Mouse (Mus musculus) liver, embryonic 12.5 days (tissue): ENCODE results near the gene Myh14. TPM values are rescaled to one million over a fixed set of nuclear protein-coding genes. Genes with fewer than 3 reads are reported as not detected.

Experiments used
- ATAC-seq: fragments of 200-750 bp; cut with Nextera tagmentation; 2 replicates; pipeline ENCODE4 v1.8.0; 2017; ENCODE audit warnings: moderate number of reproducible peaks, mild to moderate bottlenecking, moderate library complexity
- H3K27ac ChIP-seq: fragments of 300-500 bp; sonication (generic); 2 replicates; pipeline ENCODE4 v1.5.1; 2016; ENCODE audit warnings: mild to moderate bottlenecking
- H3K27me3 ChIP-seq: fragments of 300-500 bp; sonication (generic); replicated peaks from 2 replicates; pipeline ENCODE4 v1.6.1; 2016; ENCODE audit warnings: mild to moderate bottlenecking, moderate library complexity
- H3K36me3 ChIP-seq: fragments of 300-500 bp; sonication (generic); 2 replicates; pipeline ENCODE4 v1.6.1; 2016; ENCODE audit warnings: mild to moderate bottlenecking, moderate library complexity
- H3K4me1 ChIP-seq: fragments of 300-500 bp; sonication (generic); 2 replicates; pipeline ENCODE4 v1.6.1; 2016
- H3K4me2 ChIP-seq: fragments of 300-500 bp; sonication (generic); 2 replicates; pipeline ENCODE4 v1.6.1; 2016; ENCODE audit warnings: mild to moderate bottlenecking, moderate library complexity
- H3K4me3 ChIP-seq: fragments of 300-500 bp; sonication (generic); 2 replicates; pipeline ENCODE4 v1.5.1; 2016; ENCODE audit warnings: mild to moderate bottlenecking, moderate library complexity
- H3K9ac ChIP-seq: fragments of 300-500 bp; sonication (generic); 2 replicates; pipeline ENCODE4 v1.6.1; 2016; ENCODE audit warnings: mild to moderate bottlenecking, moderate library complexity
- H3K9me3 ChIP-seq: fragments of 300-500 bp; sonication (generic); replicated peaks from 2 replicates; pipeline ENCODE4 v1.6.1; 2016; ENCODE audit warnings: mild to moderate bottlenecking, moderate library complexity
- WGBS: fragments of 180-500 bp; shearing (Covaris S2); methylation state at CpG from one replicate; pipeline ENCODE4 v1.1.7; 2016; ENCODE audit not compliant: insufficient replicate concordance; 5-methylcytosine and 5-hydroxymethylcytosine counted together
- polyA plus RNA-seq: library from polyadenylated mRNA; unstranded; fragments of >200 nt; fragmentation: Nextera tagmentation; extraction: Ambion mirVana; gene quantifications from 2 replicates; pipeline ENCODE4 v1.2.1, GENCODE M21; 2016

Myh14 gene
- polyA plus RNA-seq, 1 experiment from 2014 or later = 0.13 TPM

- WGBS = 77% methylated on average over 20 of the region's 20 CpGs
- ATAC-seq = no peak
- H3K4me1 ChIP-seq = peaks cover 13% of the 10 kb centered on the region
- no peak overlapping the region for H3K27ac ChIP-seq
- no peak overlapping the region for H3K9ac ChIP-seq
- H3K4me2 ChIP-seq = no peak overlapping the region
- H3K4me3 ChIP-seq = no peak overlapping the region
- no peaks in the 10 kb centered on the region for H3K36me3 ChIP-seq
- peaks cover 73% of the 10 kb centered on the region for H3K27me3 ChIP-seq
- H3K9me3 ChIP-seq = no peaks in the 10 kb centered on the region
Measured at GRCm38 (mm10) chr7:44595131-44595561, 75.5 kb downstream of the Myh14 start.

GRCm38 (mm10) chr7:44594291-44594690 lies 76.4 kb downstream of the Myh14 start:
- Histone ChIP-seq H3K4me1 (peaks cover 19% of the 10 kb centered on the region), H3K9ac (no peak overlapping the region), H3K4me3 (no peak overlapping the region), H3K4me2 (no peak overlapping the region), H3K27me3 (peaks cover 73% of the 10 kb centered on the region), H3K9me3 (no peaks in the 10 kb centered on the region), H3K36me3 (no peaks in the 10 kb centered on the region), H3K27ac (no peak overlapping the region)
- no peak for ATAC-seq
- 64% methylated on average over 6 of the region's 6 CpGs for WGBS

DNA sequence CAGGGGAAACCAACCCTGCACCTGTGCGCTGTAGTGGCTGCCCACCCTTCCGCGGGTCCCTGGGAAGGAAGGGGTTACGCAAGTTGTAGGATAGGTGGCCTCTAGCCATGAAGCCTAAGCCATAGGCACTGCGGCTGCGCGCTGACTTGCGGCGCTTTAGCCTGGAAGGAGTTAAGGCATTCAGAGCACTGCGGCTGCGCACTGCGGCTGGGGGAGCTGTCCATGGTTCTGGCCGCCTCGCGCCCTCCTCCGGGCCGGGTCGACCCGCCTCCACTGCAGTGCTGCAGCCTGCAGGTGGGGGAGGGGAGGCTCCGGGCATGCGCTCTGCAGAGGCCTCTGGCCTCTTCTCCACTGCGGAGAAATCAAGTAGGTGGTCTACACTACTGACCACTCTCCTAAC lies 76.9 kb downstream of the Myh14 start:
- Histone ChIP-seq H3K27ac (no peak overlapping the region), H3K4me2 (no peak overlapping the region), H3K9me3 (no peaks in the 10 kb centered on the region), H3K4me1 (peaks cover 23% of the 10 kb centered on the region), H3K27me3 (peaks cover 76% of the 10 kb centered on the region), H3K36me3 (no peaks in the 10 kb centered on the region), H3K9ac (no peak overlapping the region), H3K4me3 (no peak overlapping the region)
- peak; percentile 11; the same call in 1 of the 2 replicates for ATAC-seq
- 2% methylated on average over 22 of the region's 22 CpGs for WGBS

DNA sequence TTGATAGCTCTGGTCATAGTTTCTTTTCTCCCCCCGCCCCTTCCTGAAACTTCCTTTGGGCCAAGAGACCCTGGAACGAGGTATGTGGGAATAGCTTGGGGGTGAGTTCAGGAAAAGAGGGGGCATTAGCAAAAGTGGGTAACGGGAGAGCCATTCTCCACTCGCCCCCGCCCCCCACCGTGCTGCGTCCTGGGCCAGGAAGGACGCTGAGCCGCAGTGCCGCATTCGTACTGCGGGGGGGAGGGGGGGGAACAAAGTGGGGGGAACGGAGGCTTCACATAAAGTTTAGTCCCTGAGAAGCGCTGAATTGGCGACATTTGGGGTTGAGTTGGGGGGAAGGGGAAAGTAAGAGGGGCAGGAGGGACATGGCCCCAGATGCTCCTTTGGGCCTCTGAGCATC lies 77.6 kb downstream of the Myh14 start:
- peaks cover 29% of the 10 kb centered on the region for H3K4me1 ChIP-seq
- H3K4me3 ChIP-seq = no peak overlapping the region
- no peak overlapping the region for H3K9ac ChIP-seq
- peaks cover 80% of the 10 kb centered on the region for H3K27me3 ChIP-seq
- ATAC-seq = no peak
- WGBS = 6% methylated on average over 15 of the region's 15 CpGs
- no peaks in the 10 kb centered on the region for H3K36me3 ChIP-seq
- no peak overlapping the region for H3K27ac ChIP-seq
- H3K4me2 ChIP-seq = no peak overlapping the region
- H3K9me3 ChIP-seq = no peaks in the 10 kb centered on the region

GRCm38 (mm10) chr7:44591348-44592116 lies 79.1 kb downstream of the Myh14 start:
- peaks cover 29% of the 10 kb centered on the region for H3K4me1 ChIP-seq
- no peak for ATAC-seq
- WGBS = 2% methylated on average over 60 of the region's 60 CpGs
- peaks cover 95% of the 10 kb centered on the region for H3K27me3 ChIP-seq
- H3K4me3 ChIP-seq = peak overlapping the region; percentile 57
- peak overlapping the region; percentile 88 for H3K4me2 ChIP-seq
- H3K9ac ChIP-seq = no peak overlapping the region
- no peaks in the 10 kb centered on the region for H3K36me3 ChIP-seq
- H3K9me3 ChIP-seq = no peaks in the 10 kb centered on the region
- H3K27ac ChIP-seq = no peak overlapping the region

DNA sequence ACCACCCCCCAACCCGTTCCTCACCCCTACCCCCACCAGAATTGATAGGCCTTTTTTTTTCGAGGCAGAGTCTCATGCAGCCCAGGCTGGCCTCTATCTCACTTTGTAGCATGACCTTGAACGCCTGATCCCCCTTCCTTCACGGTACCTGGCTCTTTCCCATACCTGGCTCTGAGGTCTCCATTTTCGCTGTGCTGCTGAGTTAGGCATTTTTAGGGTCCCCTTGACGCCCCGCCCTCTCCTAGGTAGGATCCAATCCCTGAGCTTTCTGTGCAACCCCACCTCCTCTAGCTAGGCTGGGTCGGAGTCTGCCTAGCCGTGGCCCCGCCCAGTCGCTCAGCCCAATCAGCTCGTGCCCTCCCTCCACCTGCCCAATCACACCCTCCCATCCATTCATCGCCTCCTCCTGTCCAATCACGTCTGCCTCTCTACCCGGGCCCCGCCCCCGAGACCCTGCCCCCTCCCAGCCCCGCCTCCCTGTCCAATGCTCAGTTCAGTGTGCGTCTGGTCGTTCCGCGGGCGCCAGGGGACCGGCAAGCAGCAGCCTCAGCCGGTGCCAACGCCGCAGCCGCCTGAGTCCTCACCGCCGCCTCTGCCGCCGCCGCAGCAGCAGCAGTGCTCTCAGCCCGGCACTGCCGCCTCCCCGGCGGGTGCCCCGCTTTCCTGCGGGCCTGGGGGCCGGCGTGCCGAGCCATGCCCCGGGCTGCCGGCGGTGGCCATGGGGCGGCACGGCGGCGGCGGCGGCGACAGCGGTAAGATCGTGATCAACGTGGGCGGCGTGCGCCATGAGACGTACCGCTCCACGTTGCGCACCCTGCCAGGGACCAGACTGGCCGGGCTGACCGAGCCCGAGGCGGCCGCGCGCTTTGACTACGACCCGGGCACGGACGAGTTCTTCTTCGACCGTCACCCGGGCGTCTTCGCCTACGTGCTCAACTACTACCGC lies 80.0 kb downstream of the Myh14 start, which contains the start of gene Kcnc3:
Kcnc3 (plus strand) TSS at position 263 of the 946 bp plus-strand sequence.
- Histone ChIP-seq H3K9me3 (no peaks in the 10 kb centered on the region), H3K9ac (peak within 1 kb of the TSS; percentile 44), H3K4me2 (peak within 1 kb of the TSS; percentile 88), H3K36me3 (no peaks in the 10 kb centered on the region), H3K27ac (no peak within 1 kb of the TSS), H3K4me1 (peaks cover 29% of the 10 kb centered on the region), H3K27me3 (peaks cover 98% of the 10 kb centered on the region), H3K4me3 (peak within 1 kb of the TSS; percentile 57)
- ATAC-seq = peak; percentile 86
- 1% methylated on average over 80 of the region's 80 CpGs for WGBS

DNA sequence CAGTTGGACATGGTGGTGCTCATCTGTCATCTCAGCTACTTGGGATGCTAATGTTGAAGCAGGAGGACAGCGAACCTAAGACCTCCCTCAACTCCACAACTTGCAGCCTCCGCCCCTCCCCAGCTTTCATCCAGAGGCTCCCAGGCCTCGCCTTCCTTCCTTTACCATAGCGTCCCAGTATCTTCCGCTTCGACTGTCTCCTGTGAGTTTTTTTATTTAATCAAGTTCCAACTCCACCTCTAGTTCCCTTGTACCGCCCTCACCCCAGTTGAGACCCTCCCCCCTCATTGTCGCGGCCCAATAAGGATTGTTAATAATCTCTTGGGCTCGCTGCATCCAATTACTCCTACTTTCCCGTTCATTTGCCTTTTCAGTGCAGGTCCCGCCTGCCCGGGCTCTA lies 80.7 kb downstream of the Myh14 start:
- Histone ChIP-seq H3K4me3 (peak overlapping the region; percentile 57; the same call in 1 of the 2 replicates), H3K4me2 (peak overlapping the region; percentile 88), H3K4me1 (peaks cover 29% of the 10 kb centered on the region), H3K9ac (no peak overlapping the region; the same call in 1 of the 2 replicates), H3K27ac (no peak overlapping the region), H3K9me3 (no peaks in the 10 kb centered on the region; the same call in 1 of the 2 replicates), H3K36me3 (no peaks in the 10 kb centered on the region), H3K27me3 (peaks cover 100% of the 10 kb centered on the region)
- no peak for ATAC-seq
- WGBS = 5% methylated on average over 13 of the region's 13 CpGs

- WGBS = under 1% methylated on average over 33 of the region's 33 CpGs
- Histone ChIP-seq H3K9ac (no peak overlapping the region), H3K4me2 (peak overlapping the region; percentile 61), H3K27ac (no peak overlapping the region), H3K4me3 (peak overlapping the region; percentile 38), H3K9me3 (no peaks in the 10 kb centered on the region; the same call in 1 of the 2 replicates), H3K4me1 (peaks cover 29% of the 10 kb centered on the region), H3K27me3 (peaks cover 100% of the 10 kb centered on the region), H3K36me3 (no peaks in the 10 kb centered on the region)
- no peak for ATAC-seq
Measured at GRCm38 (mm10) chr7:44589149-44589548, 81.5 kb downstream of the Myh14 start.

DNA sequence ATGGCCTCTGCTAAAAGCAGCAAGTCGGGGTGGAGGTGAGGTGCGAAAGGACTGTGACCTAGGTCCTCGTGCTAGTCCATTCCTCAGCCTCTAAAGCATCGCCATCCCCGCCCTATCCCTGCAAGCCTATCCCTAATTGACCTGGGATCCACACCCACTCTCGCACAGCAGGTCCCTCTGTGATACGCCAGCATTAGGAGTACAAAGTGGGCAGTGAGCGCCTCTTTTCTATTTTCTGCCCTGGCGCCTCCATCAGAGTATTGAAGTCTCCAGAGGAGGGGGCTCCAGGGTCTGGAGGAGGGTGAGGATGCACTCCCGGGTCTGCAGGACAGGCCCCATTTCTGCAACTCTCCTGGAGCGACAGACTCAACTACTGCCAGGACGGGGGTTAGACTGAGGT lies 82.3 kb downstream of the Myh14 start:
- WGBS = 9% methylated on average over 12 of the region's 12 CpGs

GRCm38 (mm10) chr7:44587676-44588075 lies 83.0 kb downstream of the Myh14 start:
- no peak overlapping the region for H3K4me2 ChIP-seq
- no peaks in the 10 kb centered on the region; the same call in 1 of the 2 replicates for H3K9me3 ChIP-seq
- H3K4me1 ChIP-seq = peaks cover 29% of the 10 kb centered on the region
- ATAC-seq = no peak
- H3K27me3 ChIP-seq = peaks cover 87% of the 10 kb centered on the region
- H3K36me3 ChIP-seq = no peaks in the 10 kb centered on the region
- H3K9ac ChIP-seq = no peak overlapping the region
- no peak overlapping the region for H3K4me3 ChIP-seq
- WGBS = 28% methylated on average over 6 of the region's 6 CpGs
- no peak overlapping the region for H3K27ac ChIP-seq

More for the DNA sequence above, 82.3 kb downstream of the Myh14 start:
- Histone ChIP-seq H3K4me2 (peak overlapping the region; percentile 61), H3K27me3 (peaks cover 92% of the 10 kb centered on the region), H3K27ac (no peak overlapping the region), H3K9me3 (no peaks in the 10 kb centered on the region; the same call in 1 of the 2 replicates), H3K36me3 (no peaks in the 10 kb centered on the region), H3K4me3 (no peak overlapping the region), H3K4me1 (peaks cover 29% of the 10 kb centered on the region), H3K9ac (no peak overlapping the region)
- no peak for ATAC-seq

DNA sequence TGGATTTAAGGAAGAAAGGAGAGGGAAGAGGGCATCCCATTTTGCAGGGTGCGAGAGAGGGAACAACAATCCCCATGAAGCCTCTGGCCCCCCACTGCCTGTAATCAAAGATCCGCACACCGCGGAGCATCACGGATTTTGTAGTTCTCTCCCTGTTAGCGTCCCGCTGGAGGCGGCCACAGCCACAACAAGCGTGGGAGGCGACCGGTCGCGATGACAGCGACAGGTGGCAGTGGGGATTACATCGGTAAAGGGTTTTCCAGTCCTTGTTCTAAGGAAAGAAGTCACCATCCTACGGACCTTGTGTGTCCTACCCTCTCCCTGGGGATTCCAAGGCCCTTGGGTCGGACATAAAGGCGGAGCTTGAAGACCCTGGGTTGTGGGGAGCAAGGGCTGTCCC lies 83.7 kb downstream of the Myh14 start:
- ATAC-seq = no peak
- H3K4me1 ChIP-seq = peaks cover 33% of the 10 kb centered on the region
- H3K4me2 ChIP-seq = peak overlapping the region; percentile 41
- H3K4me3 ChIP-seq = 0 out of 2 replicates have a peak overlapping the region, but pooled peaks have one; percentile 0
- no peaks in the 10 kb centered on the region; the same call in 1 of the 2 replicates for H3K9me3 ChIP-seq
- H3K27ac ChIP-seq = no peak overlapping the region
- peaks cover 87% of the 10 kb centered on the region for H3K27me3 ChIP-seq
- WGBS = under 1% methylated on average over 18 of the region's 18 CpGs
- H3K36me3 ChIP-seq = no peaks in the 10 kb centered on the region
- no peak overlapping the region for H3K9ac ChIP-seq
